Mouse (Mus musculus) spleen, adult 18-20 months (tissue): ENCODE data around the gene Iqsec1.

Experiments used
- DNase-seq, 2 experiments: peaks; one replicate each; pipeline ENCODE4 v3.0.0; 2022; ENCODE audit warnings: mixed read lengths in 2 of 2

Iqsec1 gene

DNA sequence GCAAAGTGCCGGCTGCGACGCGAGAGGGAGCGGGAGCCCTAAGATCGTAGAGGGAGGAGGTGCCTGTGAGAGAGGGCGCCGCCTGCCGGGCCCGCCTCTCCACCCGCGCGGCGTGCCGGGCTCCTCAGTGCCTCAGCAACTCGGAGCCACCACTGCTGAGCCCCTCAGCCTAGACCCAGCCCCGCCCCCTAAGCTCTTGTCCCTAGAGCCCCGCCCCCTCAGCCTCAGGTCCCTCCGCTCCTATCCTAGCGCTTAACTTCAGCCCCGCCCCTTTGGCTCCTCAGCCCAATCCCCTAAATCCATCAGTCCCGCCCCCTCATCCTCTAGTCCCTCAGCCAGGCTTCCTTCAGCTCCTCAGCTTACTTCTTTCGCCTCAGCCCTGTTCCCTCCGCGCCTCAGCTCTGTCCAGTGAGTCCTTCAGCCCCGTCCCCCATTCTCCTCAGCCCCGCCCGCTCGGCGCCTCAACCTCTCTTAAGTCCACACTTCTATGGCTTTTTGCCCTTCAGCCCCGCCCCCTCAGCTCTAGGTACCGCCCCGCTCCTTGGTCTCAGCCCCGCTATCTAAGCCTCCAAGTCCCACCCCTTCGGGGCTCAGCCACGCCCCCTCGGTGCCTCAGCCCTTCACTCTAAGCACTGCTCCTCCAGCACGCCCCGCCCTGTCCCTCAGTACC is at the start of gene Iqsec1:
Gene Iqsec1 (minus strand): TSS at position 38 of the 670 bp plus-strand sequence.
- DNase-seq, result peak; percentile 59 to 65

DNA sequence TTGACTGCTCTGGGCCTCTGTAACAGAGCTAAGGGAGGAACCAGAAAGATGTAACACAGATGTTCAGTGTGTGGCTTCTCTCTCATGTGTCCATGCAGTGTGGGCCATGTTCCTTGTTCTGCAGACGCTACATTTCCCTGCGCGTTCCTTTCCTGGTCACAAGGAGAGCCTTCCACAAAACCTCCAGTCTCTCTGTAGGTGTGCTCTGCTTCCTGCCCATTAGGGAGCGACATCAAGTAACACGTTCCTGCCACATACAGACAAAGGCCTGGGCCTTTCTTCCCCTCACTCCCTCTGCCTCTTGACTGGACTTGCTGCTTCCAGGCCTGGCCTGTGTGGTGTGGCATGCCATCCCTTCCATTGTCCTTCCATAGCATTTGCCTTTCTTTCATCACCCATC is 39.8 kb upstream of the Iqsec1 start:
- DNase-seq, result no peak

DNA sequence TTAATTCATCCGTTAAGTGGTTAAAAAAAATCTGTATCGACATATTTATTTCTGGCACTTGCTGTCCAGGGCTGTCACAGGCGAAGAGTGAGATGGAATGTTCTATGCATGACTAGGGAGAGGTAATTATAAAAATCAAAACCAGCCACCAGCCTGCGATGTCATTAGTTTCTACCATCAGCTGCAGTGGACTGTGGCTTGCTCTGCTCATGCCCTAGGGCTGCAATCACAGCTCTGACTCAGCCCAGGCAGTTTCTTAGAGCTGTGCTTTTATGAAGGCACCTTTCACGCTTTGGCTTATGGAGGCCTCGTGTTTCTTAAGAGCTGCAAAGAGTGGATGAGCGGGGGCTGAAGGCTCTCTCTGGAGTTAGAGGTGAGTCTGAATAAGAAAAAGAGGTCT is 32.3 kb upstream of the Iqsec1 start:
- DNase-seq, result no peak

DNA sequence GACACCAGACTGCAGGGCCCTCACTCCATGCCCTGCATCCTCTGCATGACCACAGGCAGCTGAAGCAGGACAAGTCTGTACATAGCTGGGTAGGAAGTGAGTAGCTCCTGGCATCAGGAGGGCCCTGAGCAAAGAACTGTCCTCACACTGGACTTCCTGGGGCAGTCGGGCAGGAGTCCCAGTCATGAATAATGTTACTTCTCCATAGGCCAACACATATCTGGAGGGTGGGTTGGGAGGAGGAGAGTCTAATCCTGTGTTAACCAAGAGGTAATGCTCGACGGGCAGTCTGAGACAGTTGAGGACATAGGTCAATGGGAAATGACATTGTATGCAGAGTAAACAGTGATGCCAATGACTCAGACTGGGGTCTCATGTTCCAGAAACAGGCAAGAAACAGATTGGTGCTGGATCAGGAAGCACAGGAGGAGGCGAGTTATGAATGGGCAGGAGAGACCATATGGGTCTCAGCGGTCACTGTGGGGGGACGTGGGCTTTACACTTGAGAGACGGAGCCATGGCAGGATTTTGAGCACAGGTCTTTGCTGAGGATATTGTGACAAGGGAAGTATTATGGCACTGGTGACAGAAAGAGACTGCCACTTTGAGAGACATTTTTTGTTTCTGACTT is 28.2 kb upstream of the Iqsec1 start:
- DNase-seq, result no peak

DNA sequence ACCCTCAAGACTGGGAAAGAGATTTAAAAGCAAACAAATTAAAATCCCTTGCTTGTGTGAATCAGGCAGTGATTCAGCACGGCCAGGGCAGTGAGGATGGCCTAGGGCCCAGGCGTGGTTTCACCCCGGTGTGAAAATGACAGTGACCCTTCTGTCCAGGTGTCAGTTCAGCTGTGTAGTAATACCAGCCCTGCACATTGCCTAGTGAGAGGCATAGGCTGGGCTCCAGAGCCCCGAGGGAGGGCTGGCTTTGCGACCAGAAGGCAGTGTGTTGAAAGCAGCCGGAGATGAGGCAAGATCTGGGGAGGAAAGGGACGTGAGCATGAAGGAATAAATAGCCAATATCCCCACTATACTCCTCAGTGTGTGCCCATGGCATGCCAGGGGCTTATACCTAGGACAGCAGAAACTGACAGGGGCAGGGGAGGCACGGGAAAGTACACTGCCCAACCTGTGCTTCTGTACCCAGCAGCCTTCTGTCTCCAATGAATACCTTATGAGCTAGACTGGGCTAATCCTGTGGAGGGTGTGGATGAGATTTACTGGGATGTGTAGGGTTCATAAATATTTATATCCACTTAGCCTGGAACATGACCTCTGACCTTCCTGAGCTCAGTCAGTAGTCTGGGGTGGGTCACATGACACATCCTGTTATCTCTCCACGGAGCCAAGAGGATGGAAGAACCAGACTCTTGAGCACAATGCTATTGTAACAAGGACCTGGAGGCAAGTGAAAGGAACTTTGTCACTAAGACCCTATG is 25.9 kb upstream of the Iqsec1 start:
- DNase-seq, result no peak

DNA sequence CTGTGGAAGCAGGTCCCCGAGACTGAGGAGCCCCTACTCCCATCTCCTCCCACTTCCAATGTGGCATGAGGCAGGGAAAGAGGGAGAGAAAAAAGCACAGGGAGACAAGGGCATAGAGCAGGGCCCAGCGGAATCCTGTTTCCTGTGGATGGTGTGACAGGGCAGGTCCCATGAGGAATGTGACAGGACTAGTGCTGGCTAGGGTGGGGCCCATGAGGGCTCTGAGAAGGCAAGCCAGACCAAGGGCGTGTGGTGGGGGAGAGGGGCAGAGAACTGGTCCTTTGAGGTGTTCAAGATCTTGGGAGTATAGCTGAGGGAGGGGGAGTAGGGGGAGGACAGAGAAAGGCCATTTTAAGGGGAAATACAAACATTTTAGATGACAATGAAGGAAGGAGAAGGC is 24.0 kb upstream of the Iqsec1 start:
- DNase-seq, result no peak

DNA sequence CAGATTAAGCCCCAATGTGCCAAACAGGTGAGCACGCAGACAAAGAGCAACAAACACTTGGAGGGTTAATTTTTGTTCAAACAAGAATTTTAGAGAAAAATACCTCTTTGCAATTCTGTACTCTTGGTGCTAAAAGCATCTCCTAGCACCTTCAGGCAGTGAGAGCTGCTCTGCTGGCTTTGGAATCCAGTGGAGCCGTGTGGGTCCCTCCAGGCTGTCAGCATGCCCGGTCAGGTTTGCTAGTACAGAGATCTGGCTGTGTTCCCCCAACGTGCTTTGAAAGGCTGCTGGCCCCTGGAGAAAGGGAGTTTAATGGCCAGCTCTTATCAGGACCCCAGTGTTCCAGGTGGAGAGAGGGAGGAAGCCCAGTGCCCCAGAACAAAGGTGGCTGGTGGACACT is 23.1 kb upstream of the Iqsec1 start:
- no peak for DNase-seq

DNA sequence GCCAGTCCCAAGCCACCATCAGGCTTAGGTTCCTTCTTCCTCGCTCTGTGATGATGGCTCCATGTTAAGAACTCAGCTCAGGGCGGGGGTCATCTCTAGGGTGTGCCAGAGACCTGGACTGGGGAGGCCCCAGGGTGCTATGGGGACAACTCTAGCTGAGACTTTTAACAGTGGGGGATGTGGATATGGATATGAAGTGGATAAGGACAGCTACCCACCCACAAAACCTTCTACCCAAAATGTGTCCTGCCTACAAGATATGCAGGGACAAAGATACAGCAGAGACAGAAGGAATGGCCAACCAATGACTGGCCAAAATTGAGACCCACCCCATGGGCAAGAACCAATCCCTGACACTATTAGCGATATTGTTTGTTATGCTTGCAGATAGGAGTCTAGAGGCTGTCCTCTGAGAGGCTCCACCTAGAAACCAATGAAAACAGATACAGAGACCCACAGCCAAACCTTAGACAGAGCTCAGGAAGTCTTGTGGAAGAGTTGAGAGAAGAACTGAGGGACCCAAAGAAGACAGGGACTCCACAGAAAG is 19.9 kb upstream of the Iqsec1 start:
- no peak for DNase-seq

DNA sequence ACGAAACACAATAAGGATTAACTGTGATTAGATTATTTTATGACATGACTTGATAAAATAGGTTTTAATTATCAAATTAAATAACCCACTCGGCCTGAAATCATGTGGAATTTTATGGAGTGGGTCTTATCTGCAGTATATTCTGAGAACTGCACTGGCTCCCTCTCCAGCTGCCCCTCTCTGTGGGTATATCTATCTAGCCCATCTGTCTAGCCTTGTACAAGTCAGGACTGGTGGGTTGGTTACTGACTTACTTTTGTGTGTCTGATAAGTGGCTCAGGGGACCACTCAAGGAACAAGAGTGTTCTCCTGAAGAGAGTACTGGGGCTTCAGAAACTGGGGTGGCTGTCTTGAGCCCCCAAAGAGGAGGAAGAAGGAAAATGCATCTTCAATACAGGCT is 18.7 kb upstream of the Iqsec1 start:
- no peak for DNase-seq

DNA sequence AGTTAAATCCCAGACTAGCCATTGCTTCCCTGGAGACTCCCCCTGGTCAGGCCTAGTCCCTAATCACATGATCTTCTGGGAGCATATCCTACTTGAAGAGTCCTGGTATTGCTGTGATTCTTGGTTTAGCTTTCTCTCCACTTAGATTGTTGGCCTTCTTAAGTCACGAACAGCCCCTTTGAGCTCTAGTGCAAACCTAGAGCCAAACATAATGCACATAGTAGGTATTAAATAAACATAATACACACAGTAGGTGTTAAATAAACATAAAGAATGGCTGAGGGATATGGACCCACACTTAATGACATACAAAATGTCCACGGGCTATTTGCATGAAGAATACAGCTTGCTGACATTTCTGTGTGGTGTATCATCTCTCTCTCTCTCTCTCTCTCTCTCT is 15.7 kb upstream of the Iqsec1 start:
- no peak for DNase-seq

DNA sequence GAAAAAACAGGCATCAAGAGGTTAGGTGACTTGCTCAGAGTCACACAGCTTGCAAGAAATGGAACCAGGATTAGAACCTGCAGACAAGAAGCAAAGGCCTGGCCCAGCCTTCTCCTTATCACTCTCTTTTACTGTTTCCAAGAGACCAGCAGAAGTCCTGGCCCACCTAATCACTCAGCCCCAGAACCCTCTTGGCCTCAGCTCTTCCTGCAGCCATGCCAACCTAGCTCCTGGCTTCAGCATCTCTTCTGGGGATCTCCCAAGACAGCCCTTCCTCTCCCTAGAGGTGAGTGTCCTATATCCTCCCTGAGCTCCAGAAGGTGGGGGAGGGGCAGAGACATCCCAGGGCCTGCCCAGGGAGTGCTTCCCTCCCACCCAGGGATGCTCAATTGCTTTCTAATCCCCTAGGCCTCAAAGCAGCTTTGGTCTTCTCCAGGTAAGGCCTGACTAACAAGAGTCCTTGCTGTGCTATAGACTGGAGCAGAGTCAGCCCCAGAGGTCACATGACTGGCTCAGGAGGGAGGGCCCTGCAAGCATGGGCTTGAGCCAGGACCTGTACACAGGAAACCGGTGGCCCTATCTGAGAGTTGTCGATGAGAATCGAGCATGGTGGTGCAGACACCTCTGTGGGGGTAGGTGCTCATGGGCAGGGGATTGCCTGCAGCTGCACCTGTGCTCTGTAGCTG is 15.0 kb upstream of the Iqsec1 start:
- no peak for DNase-seq

DNA sequence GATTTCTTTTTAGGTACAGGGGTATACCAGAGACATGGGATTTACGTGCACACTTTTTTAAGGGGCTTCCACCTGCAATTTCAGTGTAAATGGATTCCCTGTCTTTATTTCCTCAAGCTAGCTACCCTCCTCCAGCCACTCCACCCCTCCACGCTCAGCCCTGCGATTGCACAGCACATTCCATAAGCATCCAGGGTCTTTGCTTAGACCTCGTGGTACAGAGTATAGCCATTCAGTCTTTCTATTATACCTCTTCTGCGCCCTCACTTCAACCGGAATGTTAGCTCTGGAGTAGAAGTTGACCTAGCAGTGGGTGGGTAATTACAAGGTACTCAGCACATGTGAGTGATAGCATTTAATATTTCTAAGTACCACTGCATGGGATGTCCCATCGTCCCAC is 13.1 kb upstream of the Iqsec1 start:
- no peak for DNase-seq

DNA sequence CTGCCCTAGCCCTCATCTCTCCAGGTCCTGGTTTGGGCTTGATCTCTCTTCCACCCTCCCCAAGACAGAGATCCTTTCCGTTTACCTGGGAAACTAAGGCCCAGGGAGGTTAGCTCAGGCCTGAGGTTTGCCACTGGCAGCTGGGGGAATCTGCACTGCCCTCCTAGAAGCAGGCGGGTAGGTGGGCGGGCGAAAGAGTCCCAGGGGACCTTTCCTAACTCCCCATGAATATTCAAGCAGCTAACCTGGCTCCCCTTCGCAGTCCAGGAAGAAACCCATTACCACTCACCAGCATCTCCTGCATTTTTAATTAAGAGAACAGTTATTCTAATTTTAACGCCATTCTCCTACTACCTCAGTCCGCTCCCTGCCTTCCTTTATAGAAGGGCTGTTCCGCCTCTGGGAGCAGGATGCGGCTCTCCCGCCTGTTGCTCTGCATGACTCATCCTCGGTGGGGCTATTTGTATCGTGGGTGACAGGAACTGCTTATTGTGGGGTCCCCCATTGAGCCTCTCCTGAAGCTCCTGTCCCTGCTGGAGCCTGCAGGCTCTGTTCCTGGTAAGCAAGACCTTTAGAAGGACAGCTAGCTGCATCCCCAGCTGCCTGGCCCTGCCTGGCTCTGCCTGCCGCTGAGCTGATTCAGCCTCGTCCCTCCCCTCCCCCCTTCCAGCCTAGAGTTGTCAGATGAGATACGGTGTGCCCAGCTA is 12.5 kb upstream of the Iqsec1 start:
- no peak for DNase-seq

DNA sequence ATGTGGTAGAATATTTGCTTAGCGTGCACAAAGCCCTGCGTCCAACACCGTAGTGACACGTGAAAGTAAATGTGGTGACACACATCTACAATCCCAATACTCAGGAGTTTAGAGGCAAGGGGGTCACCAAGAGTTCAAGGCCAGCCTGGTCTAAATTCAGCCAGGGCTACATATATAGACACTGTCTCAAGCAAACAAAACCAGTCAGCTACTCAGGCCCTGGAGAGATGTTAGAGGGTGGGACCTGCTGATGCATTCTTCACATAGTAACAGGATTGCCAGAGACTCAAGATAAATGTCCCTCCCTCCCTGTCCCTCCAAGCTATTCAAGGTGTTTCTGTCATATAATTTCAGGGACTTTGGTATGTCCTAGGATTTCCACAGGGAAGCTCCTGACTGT is 10.7 kb upstream of the Iqsec1 start:
- DNase-seq, result no peak

DNA sequence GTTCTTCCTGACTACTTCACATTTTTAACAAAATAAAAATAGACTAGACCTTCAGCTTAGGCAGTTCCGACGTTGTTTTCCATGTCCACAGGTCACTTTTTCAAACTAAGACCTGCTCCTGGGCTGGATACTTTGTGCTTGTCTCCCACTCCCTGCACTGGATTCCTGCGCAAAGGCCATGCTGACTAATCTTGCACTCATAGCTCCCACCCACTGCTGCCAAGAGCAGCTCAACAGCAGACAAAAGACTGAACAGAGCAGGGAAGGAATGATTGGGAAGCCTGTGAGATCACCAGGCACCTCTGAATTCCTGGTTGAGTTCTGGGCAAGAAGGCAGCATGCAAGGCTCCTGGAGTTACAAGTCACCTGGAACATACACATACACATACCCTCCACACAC is 8.5 kb upstream of the Iqsec1 start:
- no peak for DNase-seq

DNA sequence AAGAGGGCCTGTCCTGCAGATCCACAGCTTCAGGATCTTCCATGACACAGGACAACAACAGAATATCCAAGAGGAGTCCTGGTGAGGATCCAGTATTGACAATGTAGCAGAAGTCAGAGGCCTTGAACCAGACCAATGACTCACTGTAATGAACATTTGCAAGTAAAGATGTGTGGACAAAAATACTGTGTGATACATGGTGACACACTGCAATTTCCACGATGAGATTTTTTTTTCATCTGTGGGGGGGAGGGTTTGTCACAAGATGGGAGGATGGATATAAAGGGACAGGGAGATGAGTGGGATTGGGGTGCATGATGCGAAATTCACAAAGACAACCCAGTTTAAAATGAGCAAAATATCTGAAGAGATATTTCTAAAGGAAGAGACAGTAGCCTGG is 7.7 kb upstream of the Iqsec1 start:
- no peak for DNase-seq

DNA sequence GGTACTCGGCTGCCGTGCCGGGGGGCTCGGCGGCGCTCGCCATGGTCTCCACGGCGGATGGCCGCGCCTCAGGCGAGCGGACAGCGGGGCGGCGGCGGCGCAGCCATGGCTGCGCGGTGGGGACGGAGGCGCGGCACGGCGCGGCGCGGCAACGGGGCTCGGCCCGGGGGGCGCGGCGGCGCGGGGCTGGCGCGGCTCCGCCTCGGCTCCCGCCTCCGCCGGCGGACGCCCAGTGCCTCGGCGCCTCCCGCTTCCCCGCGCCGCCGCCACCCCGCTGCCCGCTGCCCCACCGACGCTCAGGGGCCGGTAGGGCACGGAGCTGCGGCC is 223 bp downstream of the Iqsec1 start:
- no peak for DNase-seq

DNA sequence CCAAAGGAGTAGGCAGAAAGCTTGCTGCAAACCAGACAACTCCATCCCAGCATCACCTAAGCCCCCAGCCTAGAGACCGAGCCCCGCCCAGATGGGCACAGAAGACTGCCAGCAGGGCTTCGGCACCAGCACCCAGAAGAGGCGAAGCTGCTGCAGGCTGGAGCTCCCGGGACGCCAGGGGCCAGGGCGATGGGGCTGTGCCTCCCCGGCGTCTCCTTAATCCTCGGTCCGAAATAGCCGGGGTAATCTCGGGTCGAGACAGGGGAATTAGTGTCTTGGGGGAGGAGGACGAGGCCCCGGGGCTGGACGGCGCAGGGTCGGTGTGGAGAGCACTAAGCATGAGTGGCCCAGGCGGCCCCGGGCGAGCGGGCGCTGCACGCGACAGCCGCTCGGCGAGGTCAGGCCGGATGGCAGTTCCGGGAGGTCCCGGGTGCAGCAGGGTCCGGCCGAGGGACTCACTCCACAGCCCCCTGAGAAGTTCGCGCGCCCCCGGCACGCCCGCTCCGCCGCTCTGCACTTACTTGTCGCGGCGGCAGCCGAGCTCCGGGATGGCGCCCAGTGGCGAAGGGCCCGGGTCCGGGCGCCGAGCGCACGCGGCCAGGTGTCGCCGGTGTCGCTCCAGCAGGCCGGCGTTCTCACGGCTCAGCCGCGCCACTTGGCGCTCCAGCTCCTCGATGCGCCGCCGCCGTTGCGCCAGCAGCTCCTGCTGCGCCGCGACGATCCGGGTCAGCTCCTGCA is 755 bp downstream of the Iqsec1 start:
- peak in 1 of 2 experiments; percentile 15 for DNase-seq

DNA sequence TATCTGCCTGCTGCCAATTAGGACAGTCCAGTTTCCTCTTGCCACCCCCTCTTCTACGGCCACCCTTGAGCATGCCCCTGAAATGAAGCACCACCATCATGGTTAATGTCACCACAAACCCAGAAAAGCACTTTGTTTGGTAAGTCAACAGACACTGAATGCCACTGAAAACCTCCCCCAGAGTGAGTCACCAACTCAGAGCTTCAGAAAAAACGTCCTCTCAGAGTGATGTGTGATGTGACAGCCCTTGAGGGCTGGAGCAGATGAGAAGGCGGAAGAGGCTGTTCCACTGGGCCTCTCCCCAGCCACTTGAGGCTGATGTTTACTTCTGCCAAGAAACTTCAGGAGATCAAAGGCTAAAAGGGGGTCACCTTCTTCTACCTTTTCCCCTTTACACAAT is 4.4 kb downstream of the Iqsec1 start:
- DNase-seq, result no peak

DNA sequence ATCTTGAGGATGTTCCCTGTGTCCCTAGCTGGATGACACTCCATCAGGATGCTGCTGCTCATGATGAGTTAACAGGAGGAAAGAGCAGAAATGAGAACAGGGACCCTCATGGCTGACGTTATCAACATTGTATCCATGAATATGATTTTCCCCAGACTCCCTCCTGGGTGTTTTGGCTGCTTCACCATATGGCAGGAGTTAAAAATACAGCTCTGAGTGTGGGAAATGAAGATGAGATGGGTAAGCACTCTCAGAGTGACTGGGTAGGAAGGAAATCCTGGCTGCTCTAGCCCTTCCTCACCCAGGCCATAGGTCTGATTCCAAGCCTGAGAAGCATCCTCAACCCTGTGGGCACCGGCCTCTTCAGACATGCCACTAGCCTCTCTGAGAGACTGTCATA is 14.2 kb downstream of the Iqsec1 start:
- no peak for DNase-seq

DNA sequence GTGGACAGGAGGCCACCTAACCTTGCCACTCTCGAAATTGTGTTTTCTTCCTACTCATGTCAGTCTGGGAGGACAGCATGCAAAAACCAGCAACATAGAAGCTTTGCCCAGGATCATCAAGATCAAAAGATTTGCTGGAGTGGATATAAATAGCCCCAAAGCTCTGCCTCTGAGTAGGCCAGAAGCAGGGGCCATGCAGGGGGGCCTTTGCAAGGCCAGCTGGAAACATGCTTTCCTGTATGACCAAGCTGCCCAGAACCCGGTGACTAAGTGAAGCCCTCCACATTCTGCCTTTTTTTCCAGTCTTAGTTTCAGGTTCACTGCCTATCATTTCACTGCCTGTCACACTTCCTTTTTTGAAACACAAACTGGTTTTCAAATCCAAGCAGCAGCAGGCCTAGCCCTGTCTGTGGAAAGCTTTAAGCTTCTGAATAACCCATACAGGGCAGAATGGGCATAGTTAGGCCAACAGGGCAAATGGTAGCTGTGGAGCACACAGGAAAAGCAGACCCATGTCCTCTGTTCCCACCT is 19.1 kb downstream of the Iqsec1 start:
- DNase-seq, result no peak

DNA sequence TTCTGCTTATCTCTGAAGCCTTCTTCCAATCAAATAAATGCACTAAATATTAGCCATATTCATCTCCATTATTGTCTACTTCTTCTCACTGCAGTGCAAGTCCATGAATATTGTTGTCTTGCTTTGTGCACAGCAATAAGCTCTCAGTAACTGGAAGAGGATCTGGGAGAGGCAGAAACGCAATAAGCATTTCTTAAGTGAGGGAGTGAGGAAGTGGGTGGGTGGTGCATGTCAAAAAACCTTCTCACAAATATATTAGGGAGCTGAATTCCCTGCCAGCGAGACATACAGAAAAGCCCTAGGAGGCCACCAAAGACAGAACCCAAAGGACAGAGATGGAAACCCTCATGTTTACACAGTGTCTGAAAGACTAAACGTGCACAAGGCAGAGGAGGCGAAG is 35.1 kb downstream of the Iqsec1 start:
- no peak for DNase-seq
